Mouse (Mus musculus) liver, postnatal 0 days (tissue): ENCODE measurements around the gene Dclk1.

Experiments used
- CTCF ChIP-seq: sonication (generic); IDR thresholded peaks from 2 replicates; pipeline ENCODE4 v1.5.1; 2016; ENCODE audit warnings: antibody characterized with exemption, low read depth
- EP300 ChIP-seq: IDR thresholded peaks from 2 replicates; pipeline ENCODE4 v1.6.1; 2016; ENCODE audit warnings: antibody characterized with exemption, low read depth, mild to moderate bottlenecking

- no peak for TF ChIP-seq CTCF
- no peak for TF ChIP-seq EP300
Measured at GRCm38 (mm10) chr3:55553031-55553430, 310.9 kb downstream of the Dclk1 start.
